Mouse (Mus musculus) heart, adult 9 months (tissue): ENCODE results near the gene Recql5.
A peak's percentile ranks its signal among the peaks of the same experiment; 100 is the strongest.

ENCODE experiments used
- DNase-seq, 2 experiments: peaks; one replicate each; pipeline ENCODE4 v3.0.0; 2022; ENCODE audit warnings: low spot score in 2 of 2

Recql5 gene

DNA sequence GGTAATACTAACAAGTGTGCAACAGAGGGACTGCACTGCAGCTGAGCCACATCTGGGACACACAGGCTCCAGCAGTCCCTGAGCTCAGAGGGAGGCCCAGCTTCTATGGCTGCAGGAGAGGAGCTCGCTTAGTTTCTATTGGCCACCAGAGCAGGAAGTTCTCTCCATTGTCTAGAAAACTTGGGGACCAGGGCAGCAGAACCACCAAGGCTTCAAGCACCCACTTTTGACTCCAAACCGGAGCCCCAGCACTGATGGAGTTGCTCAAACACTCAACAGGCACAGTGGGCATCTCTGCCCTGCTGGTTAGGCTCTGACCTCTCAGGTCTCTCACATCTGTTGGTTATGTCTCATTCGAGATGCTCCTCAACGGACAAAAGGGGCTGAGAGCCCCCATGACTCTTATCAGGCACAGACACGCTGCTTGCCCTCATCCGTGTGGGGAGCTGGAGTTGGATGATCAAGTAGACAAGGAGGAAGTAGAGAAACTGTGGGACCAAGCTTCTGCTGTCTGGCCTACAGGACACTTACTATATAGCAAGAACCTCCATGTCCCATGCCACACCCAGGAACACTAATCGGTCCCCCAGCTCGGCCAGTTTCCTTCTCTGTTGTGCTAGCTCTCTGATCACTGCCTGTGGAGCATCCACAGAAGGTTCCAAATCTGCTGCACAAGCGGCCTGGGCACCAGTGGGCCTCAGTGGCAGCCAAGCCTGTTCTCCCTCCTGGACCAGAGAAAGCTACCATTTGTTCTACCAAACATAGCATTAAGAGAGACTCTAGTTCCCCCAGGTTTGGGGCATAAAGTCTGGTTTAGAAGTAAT, 31.7 kb downstream of the Recql5 start:
- DNase-seq: no peak

DNA sequence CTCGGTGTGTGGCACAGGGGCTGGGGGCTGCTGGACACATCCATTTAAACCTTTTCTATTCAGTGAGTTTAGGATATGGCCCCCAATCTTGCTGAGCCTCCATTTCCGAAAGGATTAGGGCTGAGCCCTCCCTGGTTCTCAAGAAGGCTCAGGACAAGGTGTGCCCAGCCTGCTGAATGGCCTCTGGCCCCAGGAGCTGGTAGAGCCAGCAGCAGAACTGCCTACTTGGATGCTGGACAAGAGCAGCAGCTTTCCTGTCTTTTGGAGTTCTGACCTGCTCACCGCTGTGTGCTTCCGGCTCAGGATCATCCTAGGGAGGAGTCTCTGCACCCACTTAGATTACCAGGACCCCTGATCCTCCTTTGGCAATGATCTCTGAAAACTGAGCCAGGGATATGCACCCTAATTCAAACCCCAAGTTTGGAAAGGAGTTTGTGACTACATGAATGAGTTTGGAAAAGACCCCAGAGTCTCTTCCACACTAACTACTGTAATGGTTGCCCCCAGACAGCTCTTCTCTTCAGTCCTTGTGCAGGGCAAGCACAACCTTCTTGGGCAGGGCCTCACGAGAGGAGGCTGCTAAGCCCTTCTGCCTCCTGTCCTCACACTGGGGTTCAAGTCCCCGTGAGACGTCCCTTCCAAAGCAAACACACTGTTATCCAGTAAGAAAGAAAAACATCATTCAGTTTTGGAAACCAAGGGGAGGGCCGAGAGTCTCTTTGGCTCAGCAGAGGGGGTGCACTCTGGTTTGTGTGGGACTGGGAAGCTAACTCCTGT, 32.5 kb downstream of the Recql5 start:
- DNase-seq: peak; percentile 34 to 42

DNA sequence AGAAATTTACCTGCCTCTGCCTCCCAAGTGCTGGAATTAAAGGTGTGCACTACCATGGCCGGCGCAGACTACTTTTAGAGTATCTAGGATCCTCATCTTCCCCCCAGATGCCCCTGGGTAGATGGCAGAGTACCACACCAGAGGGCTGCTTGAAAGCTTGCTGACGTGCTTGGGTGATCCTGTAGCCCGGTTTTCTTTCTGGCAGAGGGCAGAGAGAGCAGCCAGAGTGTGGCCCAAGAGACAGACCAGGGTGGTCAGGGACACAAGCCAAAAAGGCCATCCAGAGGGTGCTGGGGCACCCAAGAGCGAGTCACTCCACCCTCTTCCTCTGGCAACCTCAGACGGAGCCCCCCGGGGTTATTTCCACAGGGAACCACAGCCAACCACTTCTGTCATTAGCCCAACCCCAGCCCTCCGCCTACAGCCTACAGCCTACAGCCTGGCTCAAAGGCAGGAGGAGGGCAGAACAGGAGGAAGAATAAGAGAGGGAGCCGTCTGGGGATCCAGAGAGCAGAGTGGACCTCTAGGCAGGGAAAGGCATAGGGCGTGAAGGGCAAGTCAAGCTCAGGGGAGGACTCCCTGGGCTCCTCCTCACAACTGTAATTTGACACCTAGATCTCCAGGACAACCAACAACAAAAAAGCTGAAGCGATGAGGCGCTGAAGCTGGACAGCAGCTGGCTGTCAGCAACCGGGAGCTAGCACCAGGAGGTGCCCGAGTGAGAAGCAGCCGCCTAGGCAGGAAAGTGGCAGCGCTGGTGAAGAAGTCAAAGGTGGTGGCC, 33.6 kb downstream of the Recql5 start, which contains the start of gene Smim5:
Gene Smim5 (plus strand): TSS at position 481 of the 781 bp plus-strand sequence.
- peak; percentile 80 to 82 for DNase-seq

DNA sequence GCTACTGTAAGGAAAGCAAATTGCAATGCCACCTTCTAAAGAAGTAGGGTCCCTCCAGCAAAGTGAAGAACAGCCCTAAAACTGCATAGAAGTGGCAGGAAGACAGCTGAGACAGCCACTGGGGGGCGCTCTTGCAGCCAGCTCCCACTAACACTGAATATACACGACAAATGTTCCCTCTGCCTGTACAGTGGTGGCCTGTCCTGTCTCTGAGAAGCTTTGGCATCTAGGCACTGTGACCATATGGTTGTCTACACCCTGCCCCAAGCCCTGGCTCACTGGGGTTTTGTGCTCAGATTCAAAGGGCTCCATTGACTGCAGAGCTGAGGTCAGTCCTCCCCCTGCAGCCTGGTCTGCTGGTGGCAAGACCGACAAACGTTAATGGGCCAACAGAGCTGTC, 34.4 kb downstream of the Recql5 start:
- DNase-seq: no peak

DNA sequence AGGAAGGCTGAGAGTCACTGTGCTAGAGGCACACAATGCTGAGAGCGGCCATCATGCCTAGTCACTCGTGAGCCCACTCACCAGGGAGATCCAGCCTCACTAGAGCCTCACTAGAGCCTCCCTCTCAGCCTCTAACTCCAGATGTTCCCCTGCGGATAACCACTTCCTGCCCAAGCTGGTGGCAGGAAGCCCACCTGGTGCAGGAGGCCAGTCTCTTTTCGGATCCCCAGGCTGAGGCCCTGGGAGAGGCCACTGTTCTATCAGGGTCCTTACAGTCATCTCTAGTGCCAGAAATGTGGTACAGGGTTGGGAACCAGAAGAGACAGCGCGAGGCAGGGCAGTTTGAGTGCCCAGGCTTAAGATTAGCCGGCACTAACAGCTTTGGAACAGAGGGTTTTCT, 34.8 kb downstream of the Recql5 start:
- no peak for DNase-seq

DNA sequence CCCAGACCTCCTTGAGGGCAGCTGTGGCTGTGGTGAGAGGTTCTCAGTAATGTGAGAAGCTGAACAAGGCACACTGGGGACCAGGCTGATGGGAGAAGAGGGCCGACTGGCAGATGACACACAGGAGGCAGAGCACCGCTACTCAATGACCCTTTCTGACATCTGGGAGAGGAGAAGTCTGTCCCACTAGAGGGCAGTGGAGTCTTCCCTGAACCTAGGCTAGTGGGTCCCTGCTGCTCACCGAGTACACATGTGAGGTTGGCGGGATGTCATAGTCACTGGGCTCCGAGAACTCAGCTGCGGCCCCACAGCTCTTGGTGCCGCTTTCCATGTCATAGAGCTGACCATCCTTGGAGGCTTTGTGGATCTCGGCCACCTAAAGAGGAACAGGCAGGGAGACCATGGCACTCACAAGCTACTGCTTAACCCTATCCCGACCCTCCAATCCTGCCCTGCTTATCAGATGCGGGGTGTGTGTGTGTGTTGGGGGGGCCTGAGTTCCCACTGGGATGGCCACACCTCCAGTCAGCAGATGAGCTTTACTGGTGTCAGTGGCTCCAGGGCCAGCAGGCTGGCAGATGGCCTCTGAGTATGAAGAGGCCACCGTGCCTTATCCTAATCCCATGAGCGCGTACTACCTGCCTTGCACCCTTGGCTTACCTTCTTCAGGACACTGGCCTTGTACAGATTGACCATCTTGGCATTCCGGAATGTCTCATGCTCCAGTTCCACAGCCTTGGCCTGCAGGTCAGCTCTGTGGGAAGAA, 38.3 kb downstream of the Recql5 start:
- DNase-seq: no peak

DNA sequence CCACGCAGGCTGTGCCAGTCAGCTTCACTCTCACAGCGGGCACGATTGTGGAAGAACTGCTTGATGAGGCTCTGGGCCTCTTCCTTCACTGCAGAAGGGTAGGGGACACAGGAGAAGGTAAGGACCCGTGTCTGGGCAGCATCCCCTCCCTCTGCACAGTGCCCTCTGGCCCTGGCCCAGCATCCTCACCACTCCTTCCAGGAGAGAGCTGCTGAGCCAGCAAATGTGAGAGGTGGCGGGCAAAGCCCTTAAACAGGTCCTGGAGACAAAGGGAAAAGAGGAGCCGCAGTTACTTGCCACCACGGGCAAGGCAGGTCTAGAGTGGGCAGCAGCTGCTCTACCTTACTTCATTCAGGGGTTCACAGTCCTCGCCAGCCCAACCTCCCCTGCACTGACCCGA, 40.2 kb downstream of the Recql5 start:
- DNase-seq: no peak

DNA sequence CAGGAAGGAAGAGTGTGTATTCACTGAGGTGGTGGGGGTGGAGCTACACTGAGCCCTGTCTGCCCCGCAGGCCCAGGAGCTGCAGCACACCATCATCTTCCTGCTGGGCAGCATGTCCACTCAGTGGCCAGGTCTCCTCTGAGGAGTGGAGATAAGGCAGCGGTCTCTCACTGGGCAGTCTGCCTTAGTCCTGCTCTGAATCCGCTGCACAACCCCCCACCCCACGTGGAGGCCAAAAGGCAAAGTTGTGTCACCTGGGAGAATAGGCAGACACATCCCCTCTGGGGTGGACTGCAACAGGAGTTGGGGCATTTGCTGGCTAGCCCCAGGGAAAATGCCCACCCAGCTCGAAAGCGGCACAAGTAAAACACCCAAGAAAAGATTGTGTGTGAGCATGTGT, 41.1 kb downstream of the Recql5 start:
- no peak for DNase-seq

DNA sequence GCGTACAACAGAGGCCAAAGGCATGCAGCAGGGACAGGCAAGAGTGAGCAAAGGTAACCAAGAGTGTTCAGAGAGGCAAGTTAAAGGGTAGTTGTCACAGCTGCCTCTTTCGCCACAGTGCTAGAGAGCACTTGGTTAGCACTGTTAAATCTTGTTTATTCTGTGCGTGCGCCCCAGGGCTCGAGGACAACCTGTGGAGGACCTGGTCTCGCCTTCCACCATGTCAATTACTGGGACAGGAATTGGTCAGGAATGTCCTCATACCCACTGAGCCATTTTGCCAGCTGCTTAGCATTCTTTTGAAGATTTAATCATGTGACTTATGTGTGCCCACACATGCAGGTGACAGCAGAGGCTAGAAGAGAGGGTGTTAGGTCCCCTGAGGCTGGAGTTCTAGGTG, 44.1 kb downstream of the Recql5 start:
- DNase-seq: no peak

DNA sequence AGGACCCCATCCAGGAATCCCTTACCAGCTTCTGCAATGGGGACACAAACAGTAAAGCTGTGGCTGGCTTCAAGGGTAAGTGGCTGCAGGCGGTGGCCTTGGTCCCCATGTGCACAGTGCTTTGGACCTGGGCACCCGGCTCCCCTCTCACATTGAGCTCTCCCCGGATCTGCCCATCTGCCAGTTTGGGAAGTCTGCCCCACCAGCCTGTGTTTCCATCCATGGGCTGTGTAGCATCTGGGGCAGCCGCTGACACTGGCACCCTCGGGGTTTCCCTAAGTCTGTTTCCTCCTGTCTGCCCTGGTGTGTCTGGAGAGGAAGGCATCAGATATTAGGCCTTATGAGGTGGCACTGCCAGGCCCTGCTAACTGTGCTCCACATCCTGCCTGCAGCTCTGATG, 45.3 kb downstream of the Recql5 start:
- no peak for DNase-seq

DNA sequence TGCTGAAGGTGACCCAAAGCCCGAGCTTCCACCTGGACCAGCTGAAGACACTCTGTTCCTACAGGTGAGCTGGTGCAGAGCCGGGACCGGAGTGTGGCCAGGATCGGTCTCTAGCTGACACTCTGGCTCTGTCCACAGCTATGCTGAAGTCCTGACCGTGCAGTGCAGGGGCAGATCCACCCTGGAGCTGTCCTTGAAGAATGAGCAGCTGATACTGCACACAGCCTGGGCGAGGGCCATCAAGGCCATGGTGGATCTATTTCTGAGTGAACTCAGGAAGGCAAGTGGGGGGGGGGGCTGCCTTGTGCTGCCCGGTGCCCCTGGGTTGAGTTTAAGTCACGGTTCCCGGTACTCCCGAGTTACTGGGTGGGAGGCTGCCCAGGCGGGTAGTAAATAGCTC, 46.8 kb downstream of the Recql5 start:
- no peak for DNase-seq

DNA sequence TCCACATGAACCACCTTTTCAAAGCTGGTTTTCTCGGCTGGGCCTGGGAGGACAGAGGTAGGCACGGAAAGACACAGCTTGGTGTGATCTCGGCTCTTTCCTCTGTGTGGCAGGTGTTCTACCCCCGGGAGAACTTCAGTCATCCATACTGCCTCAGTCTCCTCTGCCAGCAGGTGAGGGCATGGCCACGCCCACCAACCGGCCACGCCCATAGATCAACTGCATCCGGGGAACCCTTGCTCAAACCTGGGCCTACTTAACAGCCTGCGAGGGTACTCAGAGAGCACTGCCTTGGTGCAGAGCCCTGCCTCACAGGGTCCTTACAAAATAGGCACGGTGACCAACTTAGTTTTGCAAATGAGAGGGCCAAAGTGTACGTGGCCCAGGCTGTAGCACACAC, 48.0 kb downstream of the Recql5 start:
- no peak for DNase-seq

DNA sequence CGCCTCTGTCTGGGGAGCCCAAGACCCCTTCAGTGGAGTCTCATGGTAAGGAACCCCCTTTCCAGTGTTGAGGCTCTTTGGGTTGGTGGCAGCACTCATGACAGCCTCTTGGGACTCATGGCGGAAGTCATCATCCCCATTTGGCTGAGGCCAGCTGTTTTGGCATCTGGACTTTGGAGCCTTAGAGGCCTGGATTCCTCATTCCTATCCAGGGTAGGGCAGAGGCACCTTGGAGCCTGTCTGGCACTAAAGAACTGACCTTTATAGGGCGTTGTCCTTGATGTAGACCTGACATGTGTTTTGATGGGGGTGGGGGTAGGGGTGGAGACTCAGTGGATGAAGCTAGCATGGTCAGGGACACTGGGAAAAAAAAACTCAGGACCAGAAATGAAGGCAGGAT, 48.9 kb downstream of the Recql5 start:
- DNase-seq: no peak

DNA sequence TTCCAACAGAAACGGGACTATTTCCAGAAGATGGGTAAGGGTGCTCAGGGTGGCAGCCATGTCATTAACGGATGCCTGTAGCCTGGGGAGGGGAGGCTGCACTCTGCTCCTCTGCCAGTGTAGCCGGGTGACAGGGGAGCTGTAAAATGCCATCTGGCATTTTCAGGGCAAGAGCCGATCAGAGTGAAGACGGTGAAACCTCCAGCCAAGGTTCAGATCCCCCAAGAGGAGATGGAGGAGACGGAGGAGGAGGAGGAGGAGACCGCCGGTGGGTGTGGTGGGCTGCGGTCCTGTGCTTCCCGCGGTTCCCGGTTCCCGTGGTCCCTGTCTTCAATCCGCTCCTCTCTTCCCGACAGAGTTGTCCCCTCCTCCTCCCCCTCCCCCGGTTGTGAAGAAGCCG, 50.0 kb downstream of the Recql5 start:
- no peak for DNase-seq

DNA sequence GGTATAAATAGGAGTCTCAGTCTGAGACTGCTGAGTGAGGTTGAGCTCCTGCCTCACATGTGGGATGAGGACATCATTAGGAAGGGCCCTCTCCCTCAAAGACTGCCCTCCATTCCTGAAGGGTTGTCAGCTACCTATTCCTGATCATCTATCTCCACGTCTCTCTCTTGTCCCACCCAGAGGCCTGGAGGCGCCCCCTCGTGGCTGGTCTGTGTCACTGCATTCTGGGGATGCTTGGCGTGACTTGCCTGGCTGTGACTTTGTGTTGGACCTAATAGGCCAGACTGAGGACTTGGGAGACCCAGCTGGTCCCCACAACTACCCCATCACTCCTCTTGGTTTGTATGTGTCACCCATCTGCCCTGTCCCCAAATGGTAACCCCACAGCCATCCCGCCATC, 52.3 kb downstream of the Recql5 start:
- no peak for DNase-seq

DNA sequence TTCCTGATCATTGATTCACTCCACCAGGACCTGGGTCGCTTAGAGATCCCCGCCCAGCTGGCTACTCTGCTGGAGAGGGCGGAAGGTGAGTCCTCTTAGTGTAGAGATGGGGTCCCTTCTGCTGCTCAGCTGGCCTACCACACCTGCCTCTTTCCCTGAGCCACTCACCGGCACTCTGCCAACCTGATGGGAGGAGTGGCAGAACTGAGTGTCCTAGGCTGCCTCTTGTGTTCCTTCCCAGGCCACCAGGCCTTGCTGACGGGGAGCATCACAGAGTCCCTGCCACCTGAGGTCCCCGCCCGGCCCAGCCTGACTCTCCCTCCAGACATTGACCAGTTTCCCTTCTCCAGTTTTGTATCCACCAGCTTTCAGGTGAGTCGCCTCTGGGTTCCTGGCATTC, 55.2 kb downstream of the Recql5 start:
- no peak for DNase-seq

DNA sequence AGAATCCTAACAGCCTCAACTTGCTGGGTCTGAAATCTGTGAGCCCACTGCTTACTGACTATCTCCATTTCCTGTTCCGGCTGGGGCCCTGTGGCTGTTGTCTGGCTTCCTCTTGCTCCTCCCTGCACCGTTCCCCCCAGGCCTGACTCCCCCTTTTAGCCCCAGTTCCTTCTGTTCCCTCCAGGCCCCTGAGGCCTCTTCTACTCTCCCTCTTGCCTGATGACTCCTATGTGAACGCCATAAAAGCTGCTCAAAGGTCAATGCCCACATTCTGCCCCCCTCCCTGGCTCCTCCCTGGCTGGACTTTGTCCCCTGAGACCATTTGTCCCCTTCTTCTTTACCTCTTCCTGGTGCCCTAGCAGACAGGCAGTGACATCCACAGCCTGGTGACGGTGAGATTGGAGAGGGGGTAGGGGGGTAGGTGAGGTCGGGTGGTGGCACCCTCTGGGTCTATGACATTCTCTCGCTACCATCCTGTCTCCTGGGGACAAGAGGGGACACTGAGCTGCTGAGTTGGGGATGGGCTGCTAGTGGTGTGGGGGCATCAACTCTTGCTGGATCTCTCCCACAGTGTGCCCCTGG, 56.0 kb downstream of the Recql5 start:
- no peak for DNase-seq

DNA sequence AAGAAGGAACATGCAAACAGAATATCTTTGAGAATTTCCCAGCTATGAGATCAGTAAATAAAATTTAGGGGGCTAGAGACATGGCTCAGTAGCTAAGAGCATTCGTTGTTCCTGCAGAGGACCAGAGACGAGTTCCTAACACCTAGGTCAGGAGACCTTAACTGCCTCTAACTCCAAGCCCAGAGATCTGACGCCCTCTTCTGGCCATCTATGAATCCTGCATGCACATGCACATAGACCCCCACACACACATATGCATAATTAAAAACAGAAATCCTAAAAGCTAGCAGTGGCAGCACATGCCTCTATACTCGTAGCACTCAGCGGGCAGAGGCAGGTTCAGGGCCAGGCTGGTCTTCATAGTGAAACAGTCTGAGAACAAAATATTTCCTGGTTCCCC, 56.8 kb downstream of the Recql5 start:
- DNase-seq: no peak

DNA sequence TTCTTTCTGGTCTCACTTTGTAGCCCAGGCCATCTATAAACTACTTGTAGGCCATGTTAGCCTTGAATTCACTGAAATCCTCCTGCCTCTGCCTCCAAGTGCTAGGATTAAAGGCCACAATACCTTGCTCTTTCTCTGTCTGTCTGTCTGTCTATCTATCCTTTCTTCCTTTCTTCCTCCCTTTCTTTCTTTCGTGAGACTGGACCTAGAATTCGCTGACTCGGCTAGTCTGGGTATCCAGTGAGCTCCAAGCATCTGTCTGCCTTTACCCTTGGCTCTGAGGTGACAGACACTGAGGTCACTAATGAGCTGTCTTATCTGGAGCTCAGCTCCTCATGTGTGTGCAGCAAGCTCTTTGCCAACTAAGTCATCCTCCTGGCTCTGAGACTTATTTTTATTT, 57.3 kb downstream of the Recql5 start:
- no peak for DNase-seq

DNA sequence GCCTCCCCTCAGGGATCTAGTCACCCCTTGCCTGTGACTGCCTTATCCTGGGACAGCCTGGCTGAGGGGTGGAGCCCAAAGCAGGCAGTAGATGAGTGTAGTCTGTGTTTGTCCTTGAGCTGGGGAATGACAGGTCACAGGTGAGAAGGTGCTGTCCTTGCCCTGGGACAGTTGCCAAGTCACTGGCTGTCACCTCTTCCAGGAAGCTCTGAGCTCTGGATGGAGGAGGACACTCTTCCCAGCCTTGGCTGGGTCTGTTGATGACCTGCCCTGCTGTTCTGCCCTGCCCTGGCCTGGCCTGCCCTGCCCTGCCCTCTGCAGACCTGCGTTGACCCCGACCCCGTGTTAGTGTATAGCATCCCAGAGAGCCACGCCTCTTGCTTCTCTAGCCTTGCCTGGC, 60.8 kb downstream of the Recql5 start:
- no peak for DNase-seq

DNA sequence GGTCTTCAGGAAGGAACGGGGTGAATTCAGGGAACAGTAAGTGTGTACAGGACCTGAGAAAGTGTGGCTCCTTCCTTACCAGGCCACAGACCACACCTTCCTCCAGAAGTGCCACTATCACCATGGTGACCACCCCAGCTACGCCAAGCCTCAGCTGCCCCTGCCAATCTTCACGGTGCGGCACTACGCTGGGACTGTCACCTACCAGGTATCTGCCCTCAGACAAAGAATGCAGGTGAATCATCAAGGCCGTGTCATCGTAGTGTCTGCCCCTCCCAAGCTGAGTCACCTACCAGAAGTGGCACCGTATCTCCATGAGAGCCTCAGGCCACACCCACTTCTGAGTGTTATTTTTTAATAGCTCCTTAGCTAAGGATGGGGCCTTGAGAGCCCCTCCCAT, 63.9 kb downstream of the Recql5 start:
- DNase-seq: no peak
